Mouse (Mus musculus) yolk sac, embryonic 10.5 days (tissue): ENCODE measurements around the gene Hist2h2aa1.
"Not testable (repeated sequence)": the region's sequence is repeated elsewhere in the genome, so short reads cannot be mapped to it uniquely, and the experiment has no call there.

Experiments used
- DNase-seq: peaks from one replicate; pipeline ENCODE4 v3.0.0-alpha.2; 2017; ENCODE audit warnings: low spot score

The Hist2h2aa1 gene

GRCm38 (mm10) chr3:96280660-96281059 lies 35.4 kb downstream of the Hist2h2aa1 start:
- DNase-seq: no peak

GRCm38 (mm10) chr3:96284457-96284856 lies 39.2 kb downstream of the Hist2h2aa1 start:
- no peak for DNase-seq

GRCm38 (mm10) chr3:96287334-96287733 lies 42.0 kb downstream of the Hist2h2aa1 start:
- not testable (repeated sequence) for DNase-seq

GRCm38 (mm10) chr3:96289201-96289600 lies 43.9 kb downstream of the Hist2h2aa1 start:
- no peak for DNase-seq

- not testable (repeated sequence) for DNase-seq
These were observed 45.4 kb downstream of the Hist2h2aa1 start for GRCm38 (mm10) chr3:96290727-96291126.

- DNase-seq: no peak
These were observed 47.3 kb downstream of the Hist2h2aa1 start for GRCm38 (mm10) chr3:96292641-96293040.

GRCm38 (mm10) chr3:96293368-96293767 lies 48.1 kb downstream of the Hist2h2aa1 start:
- DNase-seq: no peak

GRCm38 (mm10) chr3:96293787-96294186 lies 48.5 kb downstream of the Hist2h2aa1 start, which contains the start of gene Fcgr1:
Gene Fcgr1 (minus strand): TSS chr3:96293969.
- no peak for DNase-seq
